Mouse (Mus musculus): Measurements from ENCODE around the gene Heatr5b.

DNA sequence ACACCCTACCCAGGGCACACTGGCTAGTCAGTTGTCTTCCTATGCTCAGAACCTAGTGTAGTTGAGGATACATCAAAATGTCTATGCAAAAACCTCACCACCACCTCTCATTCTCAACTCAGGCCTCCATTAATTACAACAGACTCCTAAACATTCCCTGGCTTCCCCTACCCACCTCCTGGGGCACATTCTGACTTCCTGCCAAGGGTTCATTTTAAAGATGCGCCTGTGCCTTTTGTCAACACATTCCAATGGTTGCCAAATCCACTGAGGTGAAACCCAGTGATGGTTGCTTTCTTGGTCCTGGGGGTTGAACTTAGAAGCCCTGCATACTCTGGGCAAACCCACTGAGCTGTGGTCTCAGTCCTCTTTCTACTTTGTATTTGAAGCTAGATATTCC, 103.1 kb downstream of the Heatr5b start:
- TF ChIP-seq POLR2A (IDR thresholded peaks at IDR 0.05; ENCODE audit: insufficient read length, low read depth) (no peak), POLR2AphosphoS2 (IDR thresholded peaks at IDR 0.05; ENCODE audit: insufficient read length, low read depth) (no peak), SRF (IDR thresholded peaks at IDR 0.05; ENCODE audit: control insufficient read depth, insufficient read length, low read depth) (no peak), USF1 (IDR thresholded peaks at IDR 0.05; ENCODE audit: low read depth) (no peak), REST (IDR thresholded peaks at IDR 0.05; ENCODE audit: insufficient read depth, insufficient read length) (no peak), CEBPB (IDR thresholded peaks at IDR 0.05; ENCODE audit: insufficient read depth, poor library complexity, severe bottlenecking) (no peak), MYOD1 (IDR thresholded peaks at IDR 0.05; ENCODE audit: control insufficient read depth in 1 of 3, insufficient read length in 2 of 3, low read depth in 2 of 3) (no peak), TCF3 (IDR thresholded peaks at IDR 0.05; ENCODE audit: insufficient read length, low read depth) (no peak), MYOG (IDR thresholded peaks at IDR 0.05; ENCODE audit: control insufficient read depth in 1 of 3, insufficient read depth in 1 of 3, insufficient read length in 2 of 3, low read depth in 2 of 3) (no peak), TCF12 (IDR thresholded peaks at IDR 0.05; ENCODE audit: insufficient read depth, poor library complexity, severe bottlenecking) (no peak)
